Mouse (Mus musculus): ENCODE measurements around the gene Gm9887. TPM values are rescaled to one million over a fixed set of nuclear protein-coding genes. Genes with fewer than 3 reads are reported as not detected.

The Gm9887 gene
- total and polyA plus RNA-seq, 3 experiments: 1.7 to 4.9 TPM; not detected in 1

GRCm38 (mm10) chr12:69362388-69362787, 9.9 kb downstream of the Gm9887 start:
- peak; percentile 88 for DNase-seq (ENCODE audit: low read depth, low spot score)
- H3K36me3 ChIP-seq (ENCODE audit: control insufficient read depth in 1 of 2, insufficient read depth in 2 of 2, low read length in 2 of 2): peaks cover 0 to 14% of the 10 kb centered on the region in 2 experiments; a peak in 2 of 4 replicates
- no peak for TF ChIP-seq RAD21 (IDR thresholded peaks at IDR 0.05; ENCODE audit: low read depth, low read length)
- no peak for TF ChIP-seq E2F4 (IDR thresholded peaks at IDR 0.05; ENCODE audit: borderline replicate concordance, low read depth, low read length)
- TF ChIP-seq USF2 (IDR thresholded peaks at IDR 0.05; ENCODE audit: borderline replicate concordance in 1 of 2, insufficient read depth in 1 of 2, low read depth in 1 of 2, low read length in 2 of 2): no peak
- TF ChIP-seq SMC3 (IDR thresholded peaks at IDR 0.05; ENCODE audit: low read depth, low read length): 0 out of 2 replicates have a peak, but pooled peaks have one; percentile 14
- TF ChIP-seq TAL1 (IDR thresholded peaks at IDR 0.05; ENCODE audit: low read length): no peak
- peak; percentile 61; the same call in 1 of the 2 replicates for TF ChIP-seq MAZ (IDR thresholded peaks at IDR 0.05; ENCODE audit: low read depth, low read length)
- peak; percentile 71 for TF ChIP-seq MAX (IDR thresholded peaks at IDR 0.05; ENCODE audit: low read length)
- TF ChIP-seq RCOR1 (IDR thresholded peaks at IDR 0.05; ENCODE audit: low read depth, low read length): 0 out of 2 replicates have a peak, but pooled peaks have one; percentile 34
- TF ChIP-seq TCF12 (IDR thresholded peaks at IDR 0.05; ENCODE audit: low read depth, low read length): peak; percentile 65
- TF ChIP-seq ZNF384 (IDR thresholded peaks at IDR 0.05; ENCODE audit: low read depth, low read length): peak; percentile 30; the same call in 1 of the 2 replicates
- no peak for TF ChIP-seq TBP (IDR thresholded peaks at IDR 0.05; ENCODE audit: low read depth, low read length)
- no peak for TF ChIP-seq POLR2AphosphoS5 (IDR thresholded peaks at IDR 0.05; ENCODE audit: borderline replicate concordance, low read depth, low read length)
- no peak; the same call in 1 of the 2 replicates for TF ChIP-seq POLR2AphosphoS2 (IDR thresholded peaks at IDR 0.05; ENCODE audit: low read length)
- TF ChIP-seq JUND (IDR thresholded peaks at IDR 0.05; ENCODE audit: low read depth, low read length): peak; percentile 96
- no peak for TF ChIP-seq UBTF (IDR thresholded peaks at IDR 0.05; ENCODE audit: borderline replicate concordance, insufficient read depth, low read depth, low read length)
- 0 out of 2 replicates have a peak, but pooled peaks have one; percentile 29 for TF ChIP-seq MYB (IDR thresholded peaks at IDR 0.05; ENCODE audit: low read depth, low read length)
- no peak for TF ChIP-seq MEF2A (IDR thresholded peaks at IDR 0.05; ENCODE audit: extremely low read depth, insufficient replicate concordance, low read depth, low read length, poor library complexity, severe bottlenecking)
- TF ChIP-seq BHLHE40 (IDR thresholded peaks at IDR 0.05; ENCODE audit: borderline replicate concordance, low read depth, low read length): no peak
- TF ChIP-seq EP300 (IDR thresholded peaks at IDR 0.05; ENCODE audit: low read depth in 1 of 2, low read length in 2 of 2): 0 out of 4 replicates have a peak, but pooled peaks of 1 of the 2 experiments have one; percentile 30
- 0 out of 2 replicates have a peak, but pooled peaks have one; percentile 18 for TF ChIP-seq ELF1 (IDR thresholded peaks at IDR 0.05; ENCODE audit: low read depth, low read length)
- TF ChIP-seq NRF1 (IDR thresholded peaks at IDR 0.05; ENCODE audit: insufficient read depth, low read depth, low read length, poor library complexity, severe bottlenecking): no peak
- TF ChIP-seq POLR2A (IDR thresholded peaks at IDR 0.05; ENCODE audit: control insufficient read depth in 1 of 2, insufficient read depth in 1 of 2, low read depth in 1 of 2, low read length in 2 of 2, poor library complexity in 1 of 2): peak in 1 of 2 experiments; percentile 44; a peak in 1 of 4 replicates
- 0 out of 2 replicates have a peak, but pooled peaks have one; percentile 16 for TF ChIP-seq ZC3H11A (IDR thresholded peaks at IDR 0.05; ENCODE audit: low read depth, low read length)
- TF ChIP-seq MAFK (IDR thresholded peaks at IDR 0.05; ENCODE audit: borderline replicate concordance, low read depth, low read length): no peak
- no peak for TF ChIP-seq MXI1 (IDR thresholded peaks at IDR 0.05; ENCODE audit: low read depth, low read length)
- TF ChIP-seq CHD1 (IDR thresholded peaks at IDR 0.05; ENCODE audit: low read depth, low read length): no peak
- TF ChIP-seq CHD2 (IDR thresholded peaks at IDR 0.05; ENCODE audit: low read length): no peak
- no peak for TF ChIP-seq GABPA (IDR thresholded peaks at IDR 0.05; ENCODE audit: low read depth, low read length)
- TF ChIP-seq GATA1 (IDR thresholded peaks at IDR 0.05; ENCODE audit: low read depth, low read length): no peak
- no peak for TF ChIP-seq ZKSCAN1 (IDR thresholded peaks at IDR 0.05; ENCODE audit: low read depth, low read length)
- TF ChIP-seq KAT2A (conservative IDR thresholded peaks at IDR 0.05; ENCODE audit: low read depth, low read length): no peak; the same call in 1 of the 2 replicates
- TF ChIP-seq USF1 (IDR thresholded peaks at IDR 0.05; ENCODE audit: low read depth, low read length): no peak
- 0 out of 2 replicates have a peak, but pooled peaks have one; percentile 56 for TF ChIP-seq ZMIZ1 (IDR thresholded peaks at IDR 0.05; ENCODE audit: low read depth, low read length)
- TF ChIP-seq SIN3A (IDR thresholded peaks at IDR 0.05; ENCODE audit: low read length): peak; percentile 37
- no peak for TF ChIP-seq CTCF (IDR thresholded peaks at IDR 0.05 in 2 of 3, conservative IDR thresholded peaks at IDR 0.05 in 1 of 3; ENCODE audit: control insufficient read depth in 1 of 3, insufficient read depth in 1 of 3, low read depth in 2 of 3, low read length in 3 of 3, poor library complexity in 1 of 3, severe bottlenecking in 1 of 3)
- TF ChIP-seq NELFE (IDR thresholded peaks at IDR 0.05; ENCODE audit: low read depth, low read length): no peak
- peak; percentile 60 for TF ChIP-seq ETS1 (IDR thresholded peaks at IDR 0.05; ENCODE audit: low read depth, low read length)

More at GRCm38 (mm10) chr12:69362388-69362787, 9.9 kb downstream of the Gm9887 start:
- no peaks in the 10 kb centered on the region for H3K9me3 ChIP-seq (replicated peaks; ENCODE audit: insufficient read depth, low read length)
- H3K79me2 ChIP-seq (ENCODE audit: control insufficient read depth, insufficient read depth, low read length, poor library complexity): peaks cover 2% of the 10 kb centered on the region; the same call in 1 of the 2 replicates
- H3K27ac ChIP-seq (ENCODE audit: control insufficient read depth, low read depth, low read length): peak overlapping the region; percentile 99
- H3K9ac ChIP-seq (ENCODE audit: control insufficient read depth, low read depth, low read length, poor library complexity, severe bottlenecking): peak overlapping the region; percentile 91
- peak overlapping the region; percentile 77 to 93 for H3K4me3 ChIP-seq (ENCODE audit: control insufficient read depth in 1 of 2, insufficient read depth in 1 of 2, low read depth in 2 of 2, low read length in 2 of 2)
- peaks cover 0 to 5% of the 10 kb centered on the region in 2 experiments; a peak in 1 of 4 replicates for H3K4me1 ChIP-seq (ENCODE audit: control insufficient read depth in 1 of 2, insufficient read depth in 2 of 2, low read length in 2 of 2)
- no peaks in the 10 kb centered on the region for H3K27me3 ChIP-seq (ENCODE audit: control insufficient read depth in 1 of 2, insufficient read depth in 2 of 2, low read length in 2 of 2)

All from MEL (cell line).